Mouse (Mus musculus) heart, embryonic 12.5 days (tissue): ENCODE measurements around the gene Tead1. TPM values are rescaled to one million over a fixed set of nuclear protein-coding genes. Genes with fewer than 3 reads are reported as not detected.
A peak's percentile ranks its signal among the peaks of the same experiment; 100 is the strongest.

Experiments used
- ATAC-seq: fragments of 200-750 bp; cut with Nextera tagmentation; 2 replicates; pipeline ENCODE4 v1.8.0; 2017; ENCODE audit warnings: moderate TSS enrichment, moderate library complexity; ENCODE audit not compliant: insufficient number of reproducible peaks, low FRiP score
- H3K27ac ChIP-seq: fragments of 300-500 bp; sonication (generic); 2 replicates; pipeline ENCODE4 v1.5.1; 2016; ENCODE audit warnings: mild to moderate bottlenecking, moderate library complexity; ENCODE audit not compliant: poor library complexity, severe bottlenecking
- H3K27me3 ChIP-seq: fragments of 300-500 bp; sonication (generic); replicated peaks from 2 replicates; pipeline ENCODE4 v1.6.1; 2016; ENCODE audit warnings: mild to moderate bottlenecking, moderate library complexity
- H3K36me3 ChIP-seq: fragments of 300-500 bp; sonication (generic); 2 replicates; pipeline ENCODE4 v1.6.1; 2016; ENCODE audit warnings: mild to moderate bottlenecking, moderate library complexity
- H3K4me1 ChIP-seq: fragments of 300-500 bp; sonication (generic); replicated peaks from 2 replicates; pipeline ENCODE4 v1.6.1; 2016; ENCODE audit warnings: mild to moderate bottlenecking
- H3K4me2 ChIP-seq: fragments of 300-500 bp; sonication (generic); 2 replicates; pipeline ENCODE4 v1.6.1; 2016; ENCODE audit warnings: mild to moderate bottlenecking, moderate library complexity
- H3K4me3 ChIP-seq: fragments of 300-500 bp; sonication (generic); 2 replicates; pipeline ENCODE4 v1.5.1; 2016; ENCODE audit warnings: mild to moderate bottlenecking
- H3K9ac ChIP-seq: fragments of 300-500 bp; sonication (generic); 2 replicates; pipeline ENCODE4 v1.6.1; 2016; ENCODE audit warnings: mild to moderate bottlenecking, moderate library complexity
- H3K9me3 ChIP-seq: fragments of 300-500 bp; sonication (generic); replicated peaks from 2 replicates; pipeline ENCODE4 v1.6.1; 2016; ENCODE audit warnings: mild to moderate bottlenecking, moderate library complexity
- WGBS: fragments of 180-500 bp; shearing (Covaris S2); methylation state at CpG from one replicate; pipeline ENCODE4 v1.1.7; 2016; 5-methylcytosine and 5-hydroxymethylcytosine counted together
- polyA plus RNA-seq: library from polyadenylated mRNA; unstranded; fragments of >200 nt; fragmentation: Nextera tagmentation; extraction: Ambion mirVana; gene quantifications from 2 replicates; pipeline ENCODE4 v1.2.1, GENCODE M21; 2016

Gene Tead1
- polyA plus RNA-seq, 1 experiment from 2014 or later = 33.9 TPM

DNA sequence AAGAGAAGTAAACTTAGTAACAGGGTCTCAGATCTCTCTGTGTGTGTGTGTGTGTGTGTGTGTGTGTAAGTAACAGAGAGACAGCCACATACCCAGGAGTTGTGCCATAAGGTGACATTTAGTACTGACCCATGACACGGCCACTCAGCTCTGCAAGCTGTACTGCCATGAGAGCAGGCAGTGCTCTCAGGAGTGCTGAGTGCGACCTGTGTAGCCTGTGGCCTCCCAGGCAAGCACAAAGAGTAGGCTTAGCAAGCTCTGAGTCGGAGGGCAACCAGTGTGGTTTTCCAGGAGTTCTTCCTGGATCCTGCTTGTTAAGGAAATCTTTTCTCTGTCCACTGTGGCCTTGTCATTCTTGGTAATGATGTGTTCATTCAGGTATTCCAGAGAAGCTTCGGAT lies 154.0 kb downstream of the Tead1 start:
- Histone ChIP-seq H3K36me3 (peaks cover 11% of the 10 kb centered on the region), H3K4me2 (no peak overlapping the region), H3K27me3 (no peaks in the 10 kb centered on the region), H3K9ac (no peak overlapping the region), H3K27ac (peak overlapping the region; percentile 62), H3K4me1 (peaks cover 45% of the 10 kb centered on the region), H3K4me3 (no peak overlapping the region), H3K9me3 (peaks cover 7% of the 10 kb centered on the region; the same call in 1 of the 2 replicates)
- 57% methylated on average over 4 of the region's 4 CpGs for WGBS
- no peak for ATAC-seq

GRCm38 (mm10) chr7:112836076-112836475 lies 157.0 kb downstream of the Tead1 start:
- H3K9me3 ChIP-seq = peaks cover 7% of the 10 kb centered on the region; the same call in 1 of the 2 replicates

GRCm38 (mm10) chr7:112838131-112838530 lies 159.0 kb downstream of the Tead1 start:
- 91% methylated on average over 6 of the region's 6 CpGs for WGBS
- Histone ChIP-seq H3K36me3 (peaks cover 22% of the 10 kb centered on the region), H3K4me3 (no peak overlapping the region), H3K27ac (no peak overlapping the region), H3K4me1 (peaks cover 13% of the 10 kb centered on the region), H3K4me2 (no peak overlapping the region), H3K9me3 (peaks cover 7% of the 10 kb centered on the region; the same call in 1 of the 2 replicates), H3K9ac (no peak overlapping the region), H3K27me3 (no peaks in the 10 kb centered on the region)
- no peak for ATAC-seq

More at GRCm38 (mm10) chr7:112836076-112836475, 157.0 kb downstream of the Tead1 start:
- Histone ChIP-seq H3K4me3 (no peak overlapping the region), H3K9ac (no peak overlapping the region), H3K4me1 (peaks cover 26% of the 10 kb centered on the region), H3K4me2 (no peak overlapping the region), H3K27me3 (no peaks in the 10 kb centered on the region), H3K27ac (no peak overlapping the region), H3K36me3 (peaks cover 22% of the 10 kb centered on the region)
- 90% methylated on average over 9 of the region's 9 CpGs for WGBS
- no peak for ATAC-seq

DNA sequence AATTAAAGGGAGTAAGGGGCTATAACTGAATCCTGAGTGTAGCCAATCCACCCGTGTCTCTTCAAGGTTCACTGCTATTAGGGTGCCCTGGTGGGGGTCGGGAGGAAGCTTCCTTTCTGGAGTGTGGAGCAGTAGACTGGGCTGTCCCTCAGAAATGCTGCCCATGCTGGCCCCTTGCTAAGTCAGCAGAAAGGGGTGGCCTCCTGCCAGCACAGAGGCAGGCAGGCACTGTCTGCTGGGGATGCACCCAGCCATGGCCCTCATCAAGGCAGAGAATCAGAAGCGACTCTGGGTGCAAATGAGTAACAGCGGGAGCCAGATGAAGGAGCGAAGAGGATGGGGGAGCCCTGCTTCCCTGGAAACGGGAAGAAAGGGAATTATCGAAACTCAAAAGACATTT lies 161.2 kb downstream of the Tead1 start:
- no peak overlapping the region for H3K4me2 ChIP-seq
- no peak overlapping the region for H3K27ac ChIP-seq
- no peak for ATAC-seq
- peaks cover 22% of the 10 kb centered on the region for H3K36me3 ChIP-seq
- no peak overlapping the region for H3K4me3 ChIP-seq
- no peaks in the 10 kb centered on the region for H3K27me3 ChIP-seq
- H3K4me1 ChIP-seq = peaks cover 10% of the 10 kb centered on the region
- peaks cover 7% of the 10 kb centered on the region; the same call in 1 of the 2 replicates for H3K9me3 ChIP-seq
- H3K9ac ChIP-seq = no peak overlapping the region
- 56% methylated on average over 7 of the region's 7 CpGs for WGBS

DNA sequence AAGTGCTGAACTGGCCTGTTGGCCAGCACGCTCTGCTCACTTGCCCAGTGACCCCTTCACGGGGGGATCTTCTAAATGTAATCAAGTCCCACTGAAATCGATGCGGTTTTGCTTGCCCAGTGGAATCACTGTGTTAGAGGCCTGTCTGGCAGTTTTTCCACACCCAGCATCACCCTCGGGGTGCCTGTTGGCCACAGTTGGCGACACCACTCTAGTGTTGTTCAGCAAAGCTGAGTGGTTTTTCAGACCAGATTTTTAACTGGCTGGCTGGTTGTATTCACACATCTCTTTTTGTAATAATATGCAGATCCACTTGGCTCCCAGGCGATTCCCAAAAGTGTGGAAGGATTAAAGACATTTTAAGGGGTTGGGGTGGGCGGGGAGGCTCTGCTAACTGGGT lies 161.8 kb downstream of the Tead1 start:
- H3K36me3 ChIP-seq = peaks cover 22% of the 10 kb centered on the region
- peaks cover 7% of the 10 kb centered on the region; the same call in 1 of the 2 replicates for H3K9me3 ChIP-seq
- no peak overlapping the region for H3K27ac ChIP-seq
- H3K4me1 ChIP-seq = peaks cover 10% of the 10 kb centered on the region
- H3K4me2 ChIP-seq = no peak overlapping the region
- no peaks in the 10 kb centered on the region for H3K27me3 ChIP-seq
- ATAC-seq = no peak
- H3K9ac ChIP-seq = no peak overlapping the region
- no peak overlapping the region for H3K4me3 ChIP-seq
- WGBS = 58% methylated on average over 8 of the region's 8 CpGs

- H3K4me2 ChIP-seq = no peak overlapping the region
- no peak overlapping the region for H3K27ac ChIP-seq
- no peaks in the 10 kb centered on the region for H3K27me3 ChIP-seq
- peaks cover 7% of the 10 kb centered on the region; the same call in 1 of the 2 replicates for H3K9me3 ChIP-seq
- peaks cover 21% of the 10 kb centered on the region for H3K36me3 ChIP-seq
- H3K4me1 ChIP-seq = peaks cover 10% of the 10 kb centered on the region
- no peak overlapping the region for H3K9ac ChIP-seq
- 33% methylated on average over 8 of the region's 8 CpGs for WGBS
- no peak for ATAC-seq
- H3K4me3 ChIP-seq = no peak overlapping the region
These were observed 162.4 kb downstream of the Tead1 start for GRCm38 (mm10) chr7:112841484-112841883.

- H3K4me1 ChIP-seq = peaks cover 13% of the 10 kb centered on the region
- no peaks in the 10 kb centered on the region for H3K27me3 ChIP-seq
- ATAC-seq = no peak
- WGBS = 43% methylated on average over 9 of the region's 9 CpGs
- peaks cover 5% of the 10 kb centered on the region; the same call in 1 of the 2 replicates for H3K9me3 ChIP-seq
- H3K36me3 ChIP-seq = peaks cover 19% of the 10 kb centered on the region
- H3K9ac ChIP-seq = no peak overlapping the region
- H3K4me2 ChIP-seq = peak overlapping the region; percentile 34; the same call in 1 of the 2 replicates
- peak overlapping the region; percentile 18; the same call in 1 of the 2 replicates for H3K27ac ChIP-seq
- H3K4me3 ChIP-seq = no peak overlapping the region
These were observed 162.8 kb downstream of the Tead1 start for GRCm38 (mm10) chr7:112841886-112842285.

GRCm38 (mm10) chr7:112851281-112851744 lies 172.2 kb downstream of the Tead1 start:
- H3K9ac ChIP-seq = no peak overlapping the region
- no peak overlapping the region for H3K4me3 ChIP-seq
- H3K27me3 ChIP-seq = no peaks in the 10 kb centered on the region
- 35% methylated on average over 8 of the region's 8 CpGs for WGBS
- no peak overlapping the region for H3K27ac ChIP-seq
- ATAC-seq = no peak
- H3K4me2 ChIP-seq = no peak overlapping the region
- H3K4me1 ChIP-seq = peaks cover 59% of the 10 kb centered on the region
- H3K9me3 ChIP-seq = no peaks in the 10 kb centered on the region
- peaks cover 23% of the 10 kb centered on the region for H3K36me3 ChIP-seq

DNA sequence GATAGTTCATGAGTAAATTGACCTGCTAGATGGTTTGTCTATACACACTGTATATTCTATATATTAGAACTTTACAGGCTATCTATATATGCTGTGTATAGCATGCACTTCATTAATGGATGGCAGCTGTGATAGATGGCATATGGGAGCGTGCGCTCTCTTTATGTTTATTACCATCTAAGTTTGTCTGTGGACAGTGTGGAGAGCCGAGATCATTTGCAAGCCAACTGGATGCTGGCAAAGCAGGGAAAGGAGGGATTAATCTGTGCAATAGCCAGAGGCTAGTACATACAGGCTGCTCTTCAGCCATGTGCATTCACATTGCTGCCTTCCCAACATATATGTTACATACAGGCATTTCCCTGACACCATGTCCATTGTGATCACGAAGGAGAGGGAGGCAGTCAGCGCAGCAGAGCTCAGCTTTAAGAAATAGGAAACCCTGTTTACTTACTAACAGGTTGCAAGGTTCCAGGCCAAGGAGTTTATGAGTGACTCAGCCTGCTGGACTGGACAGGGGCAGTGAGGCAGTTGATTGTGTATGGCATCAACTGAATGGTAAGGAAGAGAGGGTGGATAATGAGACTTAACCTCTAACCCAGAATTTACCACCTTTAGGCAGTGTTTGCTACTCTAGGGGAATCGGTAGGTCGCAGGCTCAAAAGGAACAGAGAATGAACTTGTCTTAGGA lies 173.2 kb downstream of the Tead1 start:
- no peak overlapping the region for H3K27ac ChIP-seq
- no peak for ATAC-seq
- no peaks in the 10 kb centered on the region for H3K9me3 ChIP-seq

GRCm38 (mm10) chr7:112853857-112854256 lies 174.7 kb downstream of the Tead1 start:
- no peak overlapping the region for H3K4me3 ChIP-seq
- H3K4me1 ChIP-seq = peaks cover 56% of the 10 kb centered on the region
- H3K36me3 ChIP-seq = peaks cover 32% of the 10 kb centered on the region
- ATAC-seq = no peak
- no peaks in the 10 kb centered on the region for H3K9me3 ChIP-seq
- H3K4me2 ChIP-seq = no peak overlapping the region
- H3K27me3 ChIP-seq = no peaks in the 10 kb centered on the region
- H3K9ac ChIP-seq = no peak overlapping the region
- whole genome bisulfite sequencing = 60% methylated on average over 4 of the region's 4 CpGs
- H3K27ac ChIP-seq = no peak overlapping the region

More for the DNA sequence above, 173.2 kb downstream of the Tead1 start:
- Histone ChIP-seq H3K27me3 (no peaks in the 10 kb centered on the region), H3K9ac (no peak overlapping the region), H3K4me1 (peaks cover 58% of the 10 kb centered on the region), H3K4me3 (no peak overlapping the region), H3K4me2 (no peak overlapping the region), H3K36me3 (peaks cover 24% of the 10 kb centered on the region)
- WGBS = 80% methylated on average over 7 of the region's 7 CpGs

- 53% methylated on average over 5 of the region's 5 CpGs for WGBS
- no peak overlapping the region for H3K9ac ChIP-seq
- H3K4me2 ChIP-seq = no peak overlapping the region
- H3K9me3 ChIP-seq = no peaks in the 10 kb centered on the region
- H3K27me3 ChIP-seq = no peaks in the 10 kb centered on the region
- H3K4me1 ChIP-seq = peaks cover 56% of the 10 kb centered on the region
- H3K27ac ChIP-seq = peak overlapping the region; percentile 58
- ATAC-seq = no peak
- peaks cover 28% of the 10 kb centered on the region for H3K36me3 ChIP-seq
- no peak overlapping the region for H3K4me3 ChIP-seq
These were observed 175.4 kb downstream of the Tead1 start for GRCm38 (mm10) chr7:112854516-112854915.
